8 mouse cellular contexts compared by ENCODE assay signal in genomic region chr9:46012091-46013008, GRCm38 (mm10). TPM values are rescaled to one million over a fixed set of nuclear protein-coding genes. Genes with fewer than 3 reads are reported as not detected.
DNase-seq lines count a peak whose midpoint lies in the region; ATAC-seq and TF ChIP-seq lines count a peak whose summit lies in the region.

Pafah1b2 (minus strand) TSS chr9:46012690.
Sik3 (plus strand) TSS chr9:46012820.

- peak; percentile 57; the same call in 1 of the 2 replicates for TF ChIP-seq CTCF in small intestine, adult 2 months (IDR thresholded peaks at IDR 0.05; ENCODE audit: extremely low read depth, insufficient read length, insufficient replicate concordance, low read depth, low read length)

- H3K4me1 ChIP-seq in embryonic facial prominence, embryonic 13.5 days, result peaks cover 41% of the 10 kb centered on the region
- peaks cover 26% of the 10 kb centered on the region for H3K4me1 ChIP-seq in limb, embryonic 11.5 days (ENCODE audit: control insufficient read depth, insufficient read depth, low read length)
- peaks cover 48% of the 10 kb centered on the region for H3K4me1 ChIP-seq in midbrain, embryonic 13.5 days (replicated peaks)
- peaks cover 29% of the 10 kb centered on the region for H3K4me1 ChIP-seq in small intestine, adult 2 months (ENCODE audit: control insufficient read depth, insufficient read depth, insufficient read length, low read length)

- WGBS in embryonic facial prominence, embryonic 13.5 days, result 3% methylated on average over 59 of the region's 78 CpGs
- WGBS in limb, embryonic 11.5 days, result 3% methylated on average over 42 of the region's 78 CpGs
- 4% methylated on average over 44 of the region's 78 CpGs for WGBS in midbrain, embryonic 13.5 days
- WGBS in small intestine, adult 2 months, result 2% methylated on average over 63 of the region's 78 CpGs

- no peak; the same call in 1 of the 2 replicates for TF ChIP-seq POLR2A in small intestine, adult 2 months (IDR thresholded peaks at IDR 0.05; ENCODE audit: low read depth, low read length)

- H3K27me3 ChIP-seq in embryonic facial prominence, embryonic 13.5 days, result no peaks in the 10 kb centered on the region
- H3K27me3 ChIP-seq in limb, embryonic 11.5 days (ENCODE audit: control insufficient read depth, insufficient read depth, low read length), result no peaks in the 10 kb centered on the region
- 0 out of 2 replicates have a peak, but pooled peaks cover 3% of the 10 kb centered on the region for H3K27me3 ChIP-seq in midbrain, embryonic 13.5 days
- H3K27me3 ChIP-seq in small intestine, adult 2 months (ENCODE audit: control insufficient read depth, insufficient read depth, low read length), result no peaks in the 10 kb centered on the region

- no peaks in the 10 kb centered on the region for H3K9me3 ChIP-seq in embryonic facial prominence, embryonic 13.5 days
- no peaks in the 10 kb centered on the region for H3K9me3 ChIP-seq in limb, embryonic 11.5 days (ENCODE audit: control insufficient read depth, low read length)
- no peaks in the 10 kb centered on the region for H3K9me3 ChIP-seq in midbrain, embryonic 13.5 days

- H3K27ac ChIP-seq in embryonic facial prominence, embryonic 13.5 days, result peak within 1 kb of the TSS; percentile 89
- peak within 1 kb of the TSS; percentile 82 for H3K27ac ChIP-seq in limb, embryonic 11.5 days (replicated peaks; ENCODE audit: low read depth, low read length)
- H3K27ac ChIP-seq in midbrain, embryonic 13.5 days, result peak within 1 kb of the TSS; percentile 90
- peak within 1 kb of the TSS; percentile 63 for H3K27ac ChIP-seq in small intestine, adult 2 months (ENCODE audit: insufficient read depth, low read depth, low read length)

- DNase-seq in 3T3-L1 (ENCODE audit: low read depth, low spot score), result peak; percentile 89
- peak; percentile 94 for DNase-seq in adrenal gland, postnatal 4 days (ENCODE audit: low spot score in 2 of 2)
- DNase-seq in heart, adult 18-20 months, result peak; percentile 95 to 97
- peak; percentile 97 for DNase-seq in kidney, adult 18-20 months
- peak; percentile 95 for DNase-seq in limb, embryonic 11.5 days (ENCODE audit: low spot score)

- H3K36me3 ChIP-seq in embryonic facial prominence, embryonic 13.5 days, result no peaks in the 10 kb centered on the region
- H3K36me3 ChIP-seq in limb, embryonic 11.5 days (ENCODE audit: control insufficient read depth, insufficient read depth, low read length), result no peaks in the 10 kb centered on the region
- no peaks in the 10 kb centered on the region for H3K36me3 ChIP-seq in midbrain, embryonic 13.5 days
- H3K36me3 ChIP-seq in small intestine, adult 2 months (ENCODE audit: control insufficient read depth, insufficient read depth, low read length), result no peaks in the 10 kb centered on the region

- H3K4me3 ChIP-seq in embryonic facial prominence, embryonic 13.5 days, result peak within 1 kb of the TSS; percentile 96
- H3K4me3 ChIP-seq in limb, embryonic 11.5 days (ENCODE audit: low read depth, low read length), result peak within 1 kb of the TSS; percentile 96
- H3K4me3 ChIP-seq in midbrain, embryonic 13.5 days (replicated peaks), result peak within 1 kb of the TSS; percentile 97
- H3K4me3 ChIP-seq in small intestine, adult 2 months (ENCODE audit: low read depth, low read length), result peak within 1 kb of the TSS; percentile 82

- H3K4me2 ChIP-seq in embryonic facial prominence, embryonic 13.5 days, result peak within 1 kb of the TSS; percentile 75
- peak within 1 kb of the TSS; percentile 95 for H3K4me2 ChIP-seq in limb, embryonic 11.5 days (ENCODE audit: low read depth, severe bottlenecking)
- H3K4me2 ChIP-seq in midbrain, embryonic 13.5 days (replicated peaks), result peak within 1 kb of the TSS; percentile 84

- H3K9ac ChIP-seq in embryonic facial prominence, embryonic 13.5 days, result peak within 1 kb of the TSS; percentile 97
- H3K9ac ChIP-seq in limb, embryonic 11.5 days (ENCODE audit: low read length), result peak within 1 kb of the TSS; percentile 93
- H3K9ac ChIP-seq in midbrain, embryonic 13.5 days (replicated peaks), result peak within 1 kb of the TSS; percentile 97

- peak; percentile 77 for ATAC-seq in embryonic facial prominence, embryonic 13.5 days (ENCODE audit: insufficient number of reproducible peaks, insufficient read depth, low FRiP score, low TSS enrichment, low read depth)
- peak; percentile 85 for ATAC-seq in limb, embryonic 11.5 days (ENCODE audit: insufficient number of reproducible peaks, low FRiP score, low TSS enrichment, low read depth)
- peak; percentile 80 for ATAC-seq in midbrain, embryonic 13.5 days

RNA-seq across cellular contexts. Expression of gene Pafah1b2, which starts in this region (rescaled TPM):
- 100 to 1,000 TPM; 154 to 163 TPM for total RNA-seq in adrenal gland, postnatal 4 days (2021)
- polyA plus RNA-seq in embryonic facial prominence, embryonic 13.5 days (2015; fragmentation: Nextera tagmentation; extraction: Ambion mirVana), result 180 and 206 TPM in 2 replicates
- total RNA-seq in heart, adult 18-20 months (2021), result 10 to 100 TPM; 52.3 to 58.0 TPM
- 219 and 224 TPM in 2 replicates for polyA plus RNA-seq in limb, embryonic 11.5 days (2014; fragmentation: Nextera tagmentation; extraction: Ambion mirVana)
- polyA plus RNA-seq in midbrain, embryonic 13.5 days (2015; fragmentation: Nextera tagmentation; extraction: Ambion mirVana), result 303 and 305 TPM in 2 replicates
- 2.5 and 12.8 TPM in 2 replicates for polyA plus RNA-seq in small intestine, adult 2 months (2012; rRNA removed)

RNA-seq across cellular contexts. Expression of gene Sik3, which starts in this region (rescaled TPM):
- total RNA-seq in adrenal gland, postnatal 4 days (2021), result 10 to 100 TPM; 61.9 to 69.3 TPM
- polyA plus RNA-seq in embryonic facial prominence, embryonic 13.5 days (2015; fragmentation: Nextera tagmentation; extraction: Ambion mirVana), result 7.4 and 9.3 TPM in 2 replicates
- 10 to 100 TPM; 67.9 to 69.1 TPM for total RNA-seq in heart, adult 18-20 months (2021)
- 10.6 and 10.8 TPM in 2 replicates for polyA plus RNA-seq in limb, embryonic 11.5 days (2014; fragmentation: Nextera tagmentation; extraction: Ambion mirVana)
- 5.7 and 6.7 TPM in 2 replicates for polyA plus RNA-seq in midbrain, embryonic 13.5 days (2015; fragmentation: Nextera tagmentation; extraction: Ambion mirVana)
- polyA plus RNA-seq in small intestine, adult 2 months (2012; rRNA removed), result 9.2 and 14.5 TPM in 2 replicates

Comparison
In these comparisons a context has a peak if more than half of its experiments do, and no peak if none do; other contexts are left out.
1. Peak in every context shown above with its lines: DNase-seq, ATAC-seq, H3K4me3 ChIP-seq and H3K27ac ChIP-seq.
2. RNA of gene Pafah1b2 (polyA plus RNA-seq): 303 to 305 TPM in midbrain, embryonic 13.5 days, 219 to 224 TPM in limb, embryonic 11.5 days and 180 to 206 TPM in embryonic facial prominence, embryonic 13.5 days; 2.5 to 12.8 TPM in small intestine, adult 2 months; every median in the first group is over 10 times any median in the second.